Mouse (Mus musculus) heart, adult 2 months (tissue): ENCODE measurements around the gene Olfr98.

Experiments used
- CTCF ChIP-seq: fragments of 200-600 bp; IDR thresholded peaks from 2 replicates; pipeline ENCODE4 v1.8.1; 2022; ENCODE audit warnings: antibody characterized with exemption, mild to moderate bottlenecking, moderate library complexity
- EP300 ChIP-seq: fragments of 200-500 bp; IDR thresholded peaks from 2 replicates; pipeline ENCODE4 v1.6.1; 2011; ENCODE audit warnings: low read depth, low read length, control low read depth; ENCODE audit not compliant: insufficient read depth
- POLR2A ChIP-seq: fragments of 200-500 bp; IDR thresholded peaks from 2 replicates; pipeline ENCODE4 v1.6.1; 2011; ENCODE audit warnings: mild to moderate bottlenecking, low read depth, low read length, control low read depth; ENCODE audit not compliant: insufficient read depth

GRCm38 (mm10) chr17:37276573-37276972 is 13.0 kb upstream of the Olfr98 start:
- TF ChIP-seq CTCF = no peak
- TF ChIP-seq POLR2A = no peak
- no peak for TF ChIP-seq EP300
